Mouse (Mus musculus) testis, adult 10 weeks (tissue): Measurements from ENCODE around the gene Il21r. TPM values are rescaled to one million over a fixed set of nuclear protein-coding genes. Genes with fewer than 3 reads are reported as not detected.

ENCODE experiments used
- polyA plus RNA-seq: library from polyadenylated mRNA; stranded (reverse); fragments of 350-450 nt; fragmentation: Illumina TruSeq; extraction: RNeasy Lipid Tissue Mini Kit (QIAGEN cat#74804); gene quantifications from one replicate; pipeline ENCODE4 v1.2.3, GENCODE M21; 2014; ENCODE audit warnings: low read depth, low replicate concordance

The Il21r gene
- polyA plus RNA-seq = not detected

GRCm38 (mm10) chr7:125603185-125603631 lies at the start of gene Il21r:
Il21r (plus strand) TSS chr7:125603429.

Other genes starting within 250 kb of the Il21r start
- 0.43 TPM for gene Kdm8, start 158.8 kb upstream of the Il21r start, polyA plus RNA-seq
- 142 TPM for gene Nsmce1, start 111.8 kb upstream of the Il21r start, polyA plus RNA-seq
- gene Il4ra, start 51.3 kb upstream of the Il21r start, polyA plus RNA-seq = 0.42 TPM
- gene Gtf3c1, start 104.4 kb downstream of the Il21r start, polyA plus RNA-seq = 9.5 TPM
- 49.0 TPM for gene D430042O09Rik, start 104.5 kb downstream of the Il21r start, polyA plus RNA-seq